Mouse (Mus musculus): ENCODE results near the gene Fkbpl.

The Fkbpl gene

DNA sequence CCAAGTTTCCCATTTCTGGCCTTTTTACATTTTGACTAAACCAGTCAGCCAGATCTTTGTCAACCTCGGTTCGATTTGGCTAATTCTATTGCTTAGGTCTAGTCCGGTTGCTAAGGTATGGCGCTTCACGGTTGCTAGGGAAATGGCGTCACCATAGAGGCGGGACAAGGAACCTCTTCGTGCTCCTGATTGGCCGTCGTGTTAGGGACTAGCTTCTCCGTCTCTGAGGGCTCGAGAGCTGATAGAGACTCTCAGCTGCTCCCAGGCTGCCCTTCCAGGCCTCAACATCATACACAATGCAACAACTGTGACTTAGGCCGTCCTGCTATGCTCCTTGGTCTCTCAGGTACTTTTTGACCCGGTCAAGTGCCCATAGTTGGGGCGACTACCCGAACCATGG is at the start of gene Fkbpl:
Fkbpl (plus strand) TSS at position 157 of the 400 bp plus-strand sequence.
- peak; percentile 98 for DNase-seq (ENCODE audit: low read depth, low spot score)

DNA sequence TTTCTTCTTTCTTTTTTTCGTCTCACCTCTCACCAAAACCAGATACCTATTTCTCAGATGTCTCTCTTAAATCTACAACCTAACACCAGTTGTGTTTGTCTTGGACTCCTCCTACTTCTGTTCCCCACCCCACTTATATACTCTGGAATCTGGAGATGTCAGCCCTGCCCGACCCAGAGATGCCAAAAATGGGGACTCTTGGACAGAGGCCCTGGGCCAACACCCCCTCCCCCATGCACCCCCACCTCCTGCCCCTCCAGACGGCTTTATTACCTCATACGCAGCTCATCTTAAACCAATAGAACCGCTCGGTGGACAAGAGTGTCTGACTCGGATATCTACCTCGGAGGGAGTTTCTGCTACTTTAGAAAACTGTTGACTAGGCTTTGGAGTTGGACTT is 48.5 kb upstream of the Fkbpl start:
- no peak for DNase-seq (ENCODE audit: low read depth, low spot score)

DNA sequence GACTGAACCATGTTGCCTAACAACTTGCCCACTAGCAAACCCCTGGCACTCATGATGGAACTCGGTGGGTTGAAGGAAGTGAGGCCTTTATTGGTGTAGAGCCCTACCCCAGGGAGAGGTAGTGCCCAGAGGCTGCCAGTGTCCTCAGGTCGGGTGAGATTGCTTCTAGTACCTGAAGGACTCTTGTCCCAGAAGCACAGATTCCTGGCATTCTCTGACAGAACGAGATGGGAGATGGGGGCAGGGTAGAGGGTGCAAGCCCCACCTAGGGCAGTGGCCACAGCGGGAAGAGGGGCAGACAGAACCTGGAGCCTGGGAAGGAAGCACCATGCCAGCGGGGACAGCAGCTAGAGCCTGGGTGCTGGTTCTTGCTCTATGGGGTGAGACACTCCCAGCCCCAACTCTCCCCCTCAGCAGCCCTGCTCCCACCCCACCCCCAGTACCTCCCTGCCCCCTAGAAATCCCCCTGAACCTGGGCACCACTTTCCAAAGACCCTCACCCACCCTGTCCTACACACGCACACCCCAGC is 46.9 kb upstream of the Fkbpl start, which contains the start of gene Ager:
Ager (plus strand) TSS at position 297 of the 530 bp plus-strand sequence.
- DNase-seq (ENCODE audit: low read depth, low spot score), result no peak

DNA sequence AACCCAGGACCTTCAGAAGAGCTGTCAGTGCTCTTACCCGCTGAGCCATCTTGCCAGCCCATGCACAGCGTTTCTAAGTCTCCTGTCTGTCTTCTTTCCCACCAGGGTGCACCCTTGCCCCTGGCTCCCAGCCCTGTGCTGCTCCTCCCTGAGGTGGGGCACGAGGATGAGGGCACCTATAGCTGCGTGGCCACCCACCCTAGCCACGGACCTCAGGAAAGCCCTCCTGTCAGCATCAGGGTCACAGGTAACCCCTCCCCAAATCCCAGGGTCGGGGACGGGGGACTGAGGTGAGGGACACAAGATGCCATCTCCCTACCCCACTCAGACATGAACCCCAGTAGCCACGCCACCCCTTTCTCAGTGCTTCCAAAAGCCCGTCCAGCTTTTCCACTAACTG is 44.7 kb upstream of the Fkbpl start:
- DNase-seq (ENCODE audit: low read depth, low spot score), result no peak

DNA sequence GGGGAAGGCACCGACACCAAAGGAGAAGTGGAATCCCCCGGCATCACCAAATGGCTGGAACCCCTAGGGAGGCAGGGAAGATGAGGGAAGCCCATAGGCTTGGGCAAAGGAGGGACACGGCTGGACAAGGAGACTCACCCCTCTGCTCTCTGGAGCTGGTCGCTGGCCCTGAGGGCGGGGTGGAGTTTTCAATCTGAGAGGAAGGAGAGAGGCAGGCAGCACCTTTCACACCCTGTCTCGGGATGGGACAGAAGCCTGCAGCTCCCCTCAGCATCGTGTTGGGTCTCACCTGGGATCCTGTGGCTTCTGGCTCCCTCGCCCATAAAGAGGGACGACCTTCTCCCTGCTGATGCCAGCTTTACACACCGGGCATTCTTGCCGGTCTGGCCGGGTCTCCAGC is 42.8 kb upstream of the Fkbpl start:
- DNase-seq (ENCODE audit: low read depth, low spot score), result no peak

DNA sequence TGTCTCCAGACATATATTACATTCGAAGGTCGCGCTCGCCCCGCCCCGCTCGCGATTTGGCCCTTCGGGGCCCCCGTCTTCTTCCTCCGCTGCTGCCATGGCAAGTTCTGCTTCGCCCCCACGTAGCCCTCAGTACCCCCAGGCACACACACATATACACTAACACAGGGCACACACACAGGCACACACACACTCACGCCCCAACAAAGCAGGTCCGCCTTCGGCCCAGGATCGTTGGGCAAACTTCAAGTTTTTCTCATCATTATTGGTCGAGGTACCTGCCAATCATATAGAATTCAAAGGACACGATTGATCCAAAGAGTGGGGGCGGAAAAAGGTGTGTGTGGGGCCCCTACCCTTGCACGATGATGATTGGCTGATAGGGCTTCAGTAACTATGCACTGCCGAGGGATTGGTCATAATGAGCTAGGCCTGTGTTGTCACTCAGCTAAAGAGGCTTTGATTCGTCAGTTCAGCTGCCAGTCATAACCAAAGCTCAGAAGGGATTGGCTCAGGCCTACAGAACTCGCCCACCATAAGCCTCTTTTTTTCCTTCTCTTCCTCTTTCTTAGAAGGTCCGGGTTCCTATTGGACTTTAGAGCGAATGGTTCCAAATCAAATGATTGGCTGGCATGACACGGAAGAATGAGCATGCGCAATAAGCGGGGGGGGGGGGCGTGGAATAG is 41.0 kb upstream of the Fkbpl start, which contains the start of gene Rnf5:
Rnf5 (minus strand) TSS at position 316 of the 686 bp plus-strand sequence.
- DNase-seq (ENCODE audit: low read depth, low spot score), result peak; percentile 100

DNA sequence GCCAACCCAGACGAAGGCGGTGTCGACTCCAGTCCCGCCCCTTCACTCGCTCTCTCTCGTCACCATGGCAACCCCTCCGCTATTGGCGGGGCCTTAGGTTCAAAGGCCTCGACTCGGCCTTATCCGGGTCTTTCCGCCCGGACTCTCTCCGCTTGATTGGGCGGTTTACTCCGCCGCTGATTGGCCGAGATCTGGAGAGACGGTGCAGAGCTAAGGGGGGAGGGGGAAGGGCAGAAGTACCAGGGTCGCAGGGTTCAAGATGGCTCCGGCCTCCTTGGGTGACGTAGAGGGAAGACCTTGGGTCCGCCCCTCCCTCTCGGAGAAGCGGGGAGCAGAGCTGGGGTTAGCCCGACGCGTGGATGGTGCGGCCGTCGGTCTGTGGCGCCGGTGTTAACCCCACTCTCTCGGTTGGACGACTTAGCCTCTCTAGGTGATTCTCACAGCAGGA is 40.5 kb upstream of the Fkbpl start, which contains the start of gene Agpat1:
Agpat1 (plus strand) TSS at position 202 of the 448 bp plus-strand sequence.
- peak; percentile 100 for DNase-seq (ENCODE audit: low read depth, low spot score)

DNA sequence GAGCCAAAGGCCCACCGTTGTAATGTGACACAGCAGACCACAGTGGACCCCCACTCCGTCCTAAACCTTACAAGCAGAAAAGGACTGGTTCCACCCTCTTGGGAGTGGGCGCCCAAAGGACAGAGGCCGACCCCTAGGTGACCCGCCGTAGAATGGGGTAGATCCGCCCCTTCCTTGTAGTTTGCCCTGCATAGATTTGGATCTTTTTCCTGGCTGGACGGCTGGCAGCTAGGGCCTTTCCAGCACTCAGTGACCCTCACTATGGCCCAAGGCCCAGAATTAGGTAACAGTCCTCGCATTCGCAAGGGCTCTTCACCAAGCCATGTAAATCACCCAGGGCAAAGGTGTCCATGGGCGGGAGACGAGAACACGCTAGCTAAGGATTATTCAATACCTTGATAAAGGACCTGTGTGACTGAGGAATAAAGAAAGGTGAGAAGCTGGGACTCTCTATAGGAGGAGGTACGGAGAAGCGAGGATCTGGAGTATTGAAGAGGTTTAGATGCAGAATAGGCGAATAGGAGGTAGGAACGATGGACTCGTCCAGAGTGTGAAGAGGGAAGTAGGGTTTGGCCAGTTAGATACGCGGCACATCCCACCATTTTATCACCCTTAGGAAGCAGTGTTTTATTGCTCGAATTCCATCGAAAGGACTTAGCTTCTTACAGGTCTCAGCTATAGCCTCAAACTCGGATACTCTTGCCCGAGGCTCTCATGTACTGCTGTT is 39.9 kb upstream of the Fkbpl start:
- no peak for DNase-seq (ENCODE audit: low read depth, low spot score)

DNA sequence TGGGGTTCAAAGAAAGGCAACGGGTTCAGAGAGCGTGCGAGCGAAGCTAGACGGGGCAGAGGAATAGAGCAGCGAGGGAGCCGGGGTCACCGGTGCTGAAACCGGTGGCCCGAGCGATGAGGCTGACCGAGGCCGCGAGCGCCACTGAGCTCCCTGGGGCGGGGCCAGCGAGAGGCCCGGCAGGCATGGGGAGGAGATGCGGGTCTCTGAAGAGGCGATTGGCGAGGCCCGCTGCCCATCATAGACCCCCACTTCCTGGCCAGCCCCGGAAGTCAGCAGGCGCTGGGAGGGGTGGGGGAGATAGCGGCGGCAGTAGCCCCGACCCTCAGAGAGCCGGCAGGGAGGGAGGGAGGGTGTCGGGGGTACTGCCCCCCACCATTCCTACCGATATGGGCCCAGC is 39.0 kb upstream of the Fkbpl start:
- DNase-seq (ENCODE audit: low read depth, low spot score), result peak; percentile 96

DNA sequence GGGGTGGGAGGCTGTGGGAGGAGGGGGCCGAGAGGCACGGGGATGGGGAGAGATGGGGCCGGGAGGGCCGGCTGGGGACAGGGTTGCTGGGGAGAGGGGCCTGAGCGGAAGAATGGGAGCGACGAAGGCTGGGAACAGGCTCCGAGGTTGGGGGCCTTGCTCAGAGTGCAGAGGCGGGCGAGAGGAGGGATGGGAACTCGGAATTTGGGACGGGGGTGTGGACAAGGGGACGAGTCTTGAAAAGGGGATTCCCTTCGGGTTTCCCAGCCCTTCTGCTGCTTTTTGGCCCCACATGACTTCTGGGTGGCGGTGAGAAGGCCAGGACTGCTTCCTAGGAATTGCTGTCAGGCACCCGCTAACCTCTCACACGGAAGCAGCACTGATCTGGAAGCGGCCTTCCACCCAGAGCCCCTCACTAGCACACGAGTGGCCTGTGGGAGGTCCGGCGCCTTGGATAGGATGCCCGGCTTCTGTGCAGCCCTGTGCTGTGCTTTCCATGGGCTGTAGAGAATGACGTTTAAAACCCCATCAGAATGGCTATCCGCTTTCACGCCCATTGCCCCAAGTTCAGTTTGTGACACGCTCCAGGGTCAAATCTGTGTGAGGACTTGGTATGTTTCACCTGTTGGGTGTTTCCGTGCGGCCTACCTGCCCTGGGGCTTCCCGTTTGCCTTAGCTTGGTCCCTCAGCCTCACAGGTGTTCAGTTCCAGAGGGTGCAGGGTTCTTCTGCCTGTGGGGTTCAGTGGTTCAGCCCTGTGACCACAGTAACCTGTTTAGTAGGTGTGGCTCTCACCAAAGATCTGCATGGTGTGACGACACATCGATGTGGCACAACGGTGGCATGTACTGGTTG is 38.2 kb upstream of the Fkbpl start:
- no peak for DNase-seq (ENCODE audit: low read depth, low spot score)

DNA sequence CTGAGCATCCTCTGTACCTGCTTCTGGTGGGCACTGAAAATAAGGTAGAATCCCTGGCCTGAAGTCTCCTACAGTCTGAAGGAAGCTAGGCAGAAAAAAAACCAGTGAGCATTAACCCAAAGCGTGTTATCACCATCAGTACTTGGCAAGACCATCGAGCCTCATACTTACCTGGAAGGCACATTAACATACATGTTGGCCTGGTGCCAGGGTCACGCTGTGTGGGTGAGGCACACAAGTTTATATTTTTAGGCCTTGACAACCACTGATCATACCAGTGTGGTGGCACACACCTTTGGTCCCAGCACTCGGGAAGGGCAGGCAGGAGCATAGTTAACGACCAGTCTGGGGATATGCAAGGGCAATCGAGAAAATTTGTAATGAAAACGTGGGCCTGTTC is 36.6 kb upstream of the Fkbpl start:
- DNase-seq (ENCODE audit: low read depth, low spot score), result no peak

DNA sequence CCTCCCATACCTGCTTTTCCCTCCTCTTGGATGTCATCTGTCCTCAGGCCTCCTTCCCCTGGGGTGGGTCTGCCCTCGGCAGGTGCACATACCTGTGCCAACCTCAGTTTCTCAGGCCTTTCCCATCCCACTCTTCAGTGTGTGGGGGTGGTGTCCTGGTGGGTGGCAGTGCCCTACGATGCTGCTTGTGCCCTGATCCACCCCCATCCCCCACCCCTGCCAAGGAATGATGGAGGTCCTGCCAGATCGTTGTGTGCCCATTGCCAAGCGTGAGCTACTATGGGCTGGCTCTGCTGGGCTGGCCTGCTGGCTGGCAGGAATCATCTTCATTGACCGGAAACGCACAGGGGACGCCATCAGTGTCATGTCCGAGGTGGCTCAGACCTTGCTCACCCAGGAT is 33.5 kb upstream of the Fkbpl start:
- no peak for DNase-seq (ENCODE audit: low read depth, low spot score)

DNA sequence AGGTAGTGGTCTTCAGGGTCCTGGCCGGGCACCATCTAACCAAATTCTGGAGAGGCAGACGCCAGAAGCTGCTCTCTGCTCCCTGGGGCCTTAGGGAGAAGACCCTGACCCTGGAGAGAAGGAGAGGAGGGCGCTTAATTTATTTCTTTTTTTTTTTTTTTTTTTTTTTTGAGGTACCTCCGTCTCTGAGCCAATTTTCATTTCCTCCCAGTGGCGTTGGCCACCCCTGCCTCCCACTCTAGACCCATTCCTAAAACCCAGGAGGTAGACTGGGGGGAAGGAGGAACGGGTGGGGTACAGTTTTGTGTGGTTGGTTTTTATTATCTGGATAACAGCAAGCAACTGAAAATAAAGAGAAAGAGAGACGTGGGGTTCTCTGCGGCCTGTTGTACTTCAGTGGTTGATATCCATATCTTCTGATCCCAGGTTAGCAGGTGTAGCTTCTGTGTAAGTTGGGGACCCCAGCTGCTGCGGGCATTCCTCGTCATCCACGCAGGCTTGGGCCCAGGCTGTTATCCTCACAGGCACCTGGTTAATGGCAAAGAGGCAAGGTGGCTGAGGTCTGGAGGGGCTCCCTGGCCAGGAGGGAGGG is 31.4 kb upstream of the Fkbpl start:
- DNase-seq (ENCODE audit: low read depth, low spot score), result no peak

DNA sequence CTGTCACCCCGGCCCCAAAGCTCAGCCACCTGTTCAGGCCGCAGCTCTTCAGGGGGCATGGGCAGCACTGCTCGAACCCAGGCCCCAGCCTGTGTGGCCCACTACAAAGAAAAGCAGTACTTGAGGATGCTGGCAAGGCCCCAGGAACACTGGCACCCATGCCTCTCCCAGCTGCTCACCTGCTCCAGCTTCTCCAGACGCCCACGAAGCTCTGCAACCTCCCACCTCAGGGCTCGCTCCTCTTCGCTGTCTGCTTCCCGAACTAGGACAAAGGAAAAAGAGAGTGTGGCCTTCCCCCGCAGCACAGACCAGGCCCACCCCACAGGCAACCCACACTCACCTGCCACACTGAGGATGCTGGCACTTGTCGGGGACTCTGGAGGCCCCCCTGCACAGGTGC is 30.7 kb upstream of the Fkbpl start:
- no peak for DNase-seq (ENCODE audit: low read depth, low spot score)

DNA sequence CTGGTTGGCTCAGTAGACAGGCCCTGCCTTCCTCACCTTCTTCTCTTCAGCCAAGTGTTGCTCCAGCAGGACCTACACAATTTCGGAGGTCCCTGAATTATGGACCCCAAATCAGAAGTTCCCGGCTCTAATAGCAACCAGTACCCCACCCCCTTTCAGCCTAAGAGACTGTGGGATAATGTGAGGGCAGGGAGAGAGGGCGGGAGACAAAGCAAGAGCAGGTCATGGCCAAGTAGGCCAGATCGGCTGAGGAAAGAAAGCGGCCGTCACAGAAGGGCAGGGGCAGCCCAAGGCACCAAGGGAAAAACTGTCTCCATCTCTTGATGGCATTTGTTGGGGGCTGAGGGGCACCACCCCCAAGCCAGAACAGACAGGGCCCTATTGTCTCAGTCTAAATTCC is 28.7 kb upstream of the Fkbpl start, which contains the start of gene Egfl8:
Egfl8 (minus strand) TSS at position 101 of the 400 bp plus-strand sequence.
- no peak for DNase-seq (ENCODE audit: low read depth, low spot score)

DNA sequence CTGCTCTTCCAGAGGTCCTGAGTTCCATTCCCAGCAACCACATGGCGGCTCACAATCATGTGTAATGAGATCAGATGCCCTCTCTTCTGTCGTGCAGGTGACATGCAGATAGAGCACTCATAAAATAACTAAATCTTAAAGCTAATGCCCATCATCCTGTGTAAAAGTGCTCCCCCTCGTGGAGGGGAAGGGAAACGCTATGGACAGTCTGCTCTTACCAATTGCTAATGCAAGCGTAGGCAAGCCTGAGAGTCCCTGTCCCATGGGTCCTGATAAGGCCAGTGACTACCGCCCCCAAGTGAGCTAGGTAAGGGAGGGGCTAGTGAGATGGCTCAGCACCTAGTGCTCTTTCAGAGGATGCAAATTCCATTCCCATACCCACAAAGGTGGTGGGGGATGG is 25.6 kb upstream of the Fkbpl start:
- DNase-seq (ENCODE audit: low read depth, low spot score), result peak; percentile 84

DNA sequence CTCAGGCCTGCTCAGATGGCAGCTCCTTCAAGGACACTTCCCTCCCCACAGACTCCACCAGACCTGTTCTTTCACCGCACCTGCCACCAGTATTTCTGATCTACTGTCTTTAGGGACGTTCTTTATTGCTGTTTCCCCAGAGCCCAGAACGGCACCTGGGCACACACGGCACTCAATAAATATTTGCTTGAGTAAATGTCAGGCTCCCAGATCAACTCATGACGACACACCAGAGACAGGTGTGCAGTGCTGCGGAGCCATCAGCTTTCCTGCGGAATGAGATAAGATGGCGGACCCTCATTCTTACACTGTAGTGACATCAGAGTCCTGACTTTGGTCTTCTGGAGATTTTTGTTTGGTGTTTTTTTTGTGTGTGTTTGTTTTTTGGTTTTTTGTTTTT is 23.6 kb upstream of the Fkbpl start:
- no peak for DNase-seq (ENCODE audit: low read depth, low spot score)

DNA sequence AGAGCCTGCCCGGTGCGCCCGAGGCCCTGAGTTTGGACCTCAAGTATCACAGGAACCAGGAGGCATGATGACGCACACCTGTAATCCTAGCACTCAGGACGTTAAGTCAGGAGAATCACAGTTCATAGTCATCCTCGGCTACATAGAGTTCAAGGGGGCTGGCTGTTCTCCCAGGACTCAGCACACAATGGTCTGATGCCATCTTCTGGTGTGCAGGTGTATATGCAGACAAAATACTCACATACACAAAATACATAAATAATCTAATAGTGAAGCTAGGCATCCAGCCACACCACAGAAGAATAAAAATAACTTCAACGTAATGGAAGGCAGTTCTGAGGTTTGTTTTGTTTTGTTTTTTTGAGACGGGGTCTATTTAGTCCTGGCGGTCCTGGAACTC is 21.4 kb upstream of the Fkbpl start:
- no peak for DNase-seq (ENCODE audit: low read depth, low spot score)

DNA sequence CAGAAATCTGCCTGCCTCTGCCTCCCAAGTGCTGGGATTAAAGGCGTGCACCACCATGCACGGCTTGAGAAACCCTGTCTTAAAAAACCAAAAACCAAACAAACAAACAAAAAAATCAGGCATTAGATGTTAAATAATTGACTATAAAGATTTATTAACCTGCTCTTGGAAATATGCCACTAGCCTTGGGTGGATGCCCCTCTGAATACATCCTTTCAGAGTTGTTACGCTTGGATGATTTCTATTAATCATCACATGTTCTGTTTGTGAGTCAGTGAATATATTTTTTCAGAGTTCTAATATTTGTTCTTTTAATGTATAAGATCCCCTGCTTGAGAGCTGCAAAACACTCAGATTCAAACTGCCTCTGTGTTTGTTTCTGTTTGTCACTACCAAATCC is 19.6 kb upstream of the Fkbpl start:
- DNase-seq (ENCODE audit: low read depth, low spot score), result no peak

DNA sequence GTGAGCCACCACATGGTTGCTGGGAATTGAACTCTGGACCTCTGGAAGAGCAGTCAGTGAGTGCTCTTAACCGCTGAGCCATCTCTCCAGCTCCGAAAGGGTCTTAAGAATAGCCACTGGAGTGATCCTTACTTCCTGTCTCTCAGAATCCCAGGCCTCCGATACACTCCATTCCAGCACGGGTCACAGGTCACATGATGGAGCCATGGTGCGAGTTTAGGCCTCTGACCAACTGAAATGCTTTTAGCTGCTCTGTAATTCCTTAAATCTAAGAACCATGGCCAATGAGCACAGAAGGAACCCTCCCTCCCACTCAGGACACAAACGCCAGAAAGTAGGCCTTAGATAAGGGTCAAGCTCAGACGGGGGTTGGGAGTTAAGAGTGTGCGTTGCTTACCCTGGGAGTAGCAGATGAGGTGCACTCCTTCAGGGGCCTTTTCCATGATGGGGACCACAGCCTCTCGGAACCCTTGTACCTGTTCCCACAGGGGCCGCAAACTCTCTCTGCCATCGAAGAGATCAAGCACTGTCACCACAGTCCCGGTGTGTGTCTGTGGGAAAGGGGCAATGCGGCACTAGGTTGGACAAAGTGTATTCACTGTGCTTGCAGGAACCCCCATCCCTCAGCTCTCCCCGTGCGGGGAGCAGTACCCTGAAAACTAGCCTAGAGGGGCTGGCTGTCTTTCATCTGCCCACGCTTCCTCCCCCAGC is 18.3 kb upstream of the Fkbpl start:
- no peak for DNase-seq (ENCODE audit: low read depth, low spot score)

DNA sequence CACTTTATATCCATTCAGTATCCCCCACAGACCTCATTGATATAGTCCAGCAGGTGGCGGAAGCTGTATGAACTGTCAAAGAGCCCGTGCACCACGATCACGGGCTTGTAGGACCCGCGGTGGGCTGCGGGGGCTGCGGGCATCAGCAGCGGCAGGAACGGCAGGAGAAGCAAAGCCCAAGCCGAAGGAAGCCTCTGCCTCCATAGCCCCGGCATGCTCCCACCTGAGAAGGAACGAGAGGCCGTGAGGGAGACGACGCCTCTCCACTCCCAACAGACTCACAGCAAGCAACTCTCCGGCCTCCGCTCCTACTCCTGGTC is 17.8 kb upstream of the Fkbpl start:
- DNase-seq (ENCODE audit: low read depth, low spot score), result peak; percentile 55

Data from ZHBTc4 (cell line).